Mouse (Mus musculus) forebrain, embryonic 11.5 days (tissue): ENCODE results near the gene Hmcn2. TPM values are rescaled to one million over a fixed set of nuclear protein-coding genes. Genes with fewer than 3 reads are reported as not detected.

Experiments
- ATAC-seq: fragments of 200-750 bp; cut with Nextera tagmentation; replicated peaks from 2 replicates; pipeline ENCODE4 v1.8.0; 2017; ENCODE audit warnings: moderate TSS enrichment; ENCODE audit not compliant: low FRiP score
- DNase-seq: peaks from one replicate; pipeline ENCODE4 v3.0.0-alpha.2; 2017; ENCODE audit warnings: low spot score
- H3K27ac ChIP-seq: fragments of 300-500 bp; sonication (generic); 2 replicates; pipeline ENCODE4 v1.5.1; 2014; ENCODE audit warnings: low read depth, low read length
- H3K27me3 ChIP-seq: fragments of 300-500 bp; sonication (generic); 2 replicates; pipeline ENCODE4 v1.6.1; 2014; ENCODE audit warnings: mild to moderate bottlenecking, low read length, mixed read lengths; ENCODE audit not compliant: control insufficient read depth, insufficient read depth
- H3K36me3 ChIP-seq: fragments of 300-500 bp; sonication (generic); 2 replicates; pipeline ENCODE4 v1.6.1; 2014; ENCODE audit warnings: mild to moderate bottlenecking, low read length, moderate library complexity, mixed read lengths; ENCODE audit not compliant: control insufficient read depth, insufficient read depth
- H3K4me1 ChIP-seq: fragments of 300-500 bp; sonication (generic); replicated peaks from 2 replicates; pipeline ENCODE4 v1.6.1; 2014; ENCODE audit warnings: low read length, mixed read lengths; ENCODE audit not compliant: control insufficient read depth, insufficient read depth
- H3K4me2 ChIP-seq: fragments of 300-500 bp; sonication (generic); 2 replicates; pipeline ENCODE4 v1.6.1; 2014; ENCODE audit warnings: low read depth, mild to moderate bottlenecking, low read length, moderate library complexity, mixed read lengths; ENCODE audit not compliant: severe bottlenecking
- H3K4me3 ChIP-seq: fragments of 300-500 bp; sonication (generic); 2 replicates; pipeline ENCODE4 v1.5.1; 2014; ENCODE audit warnings: low read depth, low read length
- H3K9ac ChIP-seq: fragments of 300-500 bp; sonication (generic); 2 replicates; pipeline ENCODE4 v1.6.1; 2014; ENCODE audit warnings: low read length
- H3K9me3 ChIP-seq: fragments of 300-500 bp; sonication (generic); 2 replicates; pipeline ENCODE4 v1.6.1; 2016; ENCODE audit warnings: low read length, mixed read lengths; ENCODE audit not compliant: control insufficient read depth
- WGBS: fragments of 180-500 bp; shearing (Covaris S2); extraction: QIAGEN DNeasy Blood & Tissue Kit; methylation state at CpG from one replicate; pipeline ENCODE4 v1.1.7; 2014; 5-methylcytosine and 5-hydroxymethylcytosine counted together
- polyA plus RNA-seq: library from polyadenylated mRNA; unstranded; fragments of >200 nt; fragmentation: Nextera tagmentation; extraction: Ambion mirVana; gene quantifications from 2 replicates; pipeline ENCODE4 v1.2.1, GENCODE M21; 2014

Gene Hmcn2
- polyA plus RNA-seq, 1 experiment from 2014 or later = 0.09 TPM

DNA sequence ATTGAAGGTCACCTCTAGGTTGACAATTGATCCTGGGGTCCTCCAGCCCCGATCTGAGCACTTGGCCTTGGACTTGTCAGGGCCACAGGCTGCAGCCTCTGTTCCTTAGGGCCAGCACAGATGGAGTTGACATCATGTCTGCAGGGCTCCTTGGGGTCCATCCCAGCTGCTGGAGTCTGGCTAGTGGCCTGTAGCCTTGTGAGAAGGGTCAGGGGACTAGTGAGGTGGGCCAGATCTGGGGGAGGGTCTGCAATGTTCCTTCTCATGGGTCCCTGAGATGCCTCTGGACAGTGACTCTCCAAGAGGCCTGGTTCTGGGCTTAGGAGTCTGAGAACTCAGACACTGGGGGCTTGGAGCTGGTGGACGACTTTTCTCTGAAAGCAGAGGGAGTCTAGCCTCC, 63.3 kb downstream of the Hmcn2 start:
- Histone ChIP-seq H3K4me1 (no peaks in the 10 kb centered on the region), H3K9me3 (no peaks in the 10 kb centered on the region), H3K27ac (no peak overlapping the region), H3K27me3 (no peaks in the 10 kb centered on the region), H3K9ac (no peak overlapping the region), H3K4me2 (no peak overlapping the region), H3K4me3 (no peak overlapping the region), H3K36me3 (no peaks in the 10 kb centered on the region)
- ATAC-seq (no peak), DNase-seq (no peak)
- WGBS = 79% methylated on average over 2 of the region's 2 CpGs

DNA sequence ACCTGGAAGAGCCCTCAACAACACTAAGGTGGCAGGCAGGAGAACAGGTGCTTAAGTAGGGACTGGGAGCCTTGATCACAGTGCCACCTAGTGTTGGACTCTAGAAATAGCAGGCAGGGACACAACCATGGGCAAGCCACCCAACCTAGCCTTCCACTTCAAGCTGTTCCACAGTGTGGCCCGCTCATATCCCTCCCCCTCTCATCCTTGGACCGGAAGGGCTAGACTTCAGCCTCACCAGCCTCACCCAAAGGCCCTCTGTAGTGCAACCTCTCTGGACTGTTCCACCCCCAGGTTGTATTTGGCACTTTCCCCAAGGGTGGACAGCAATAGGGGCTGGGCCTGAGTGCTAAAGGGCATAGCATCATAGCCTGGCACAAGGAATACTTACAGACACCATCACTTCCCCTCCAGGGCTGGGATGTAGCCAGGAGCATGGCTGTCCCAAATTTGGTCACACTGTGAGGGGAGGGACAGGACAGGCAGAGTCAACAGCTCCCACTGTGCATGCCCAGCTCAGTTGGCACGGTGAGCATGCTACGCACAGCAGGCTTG, 67.2 kb downstream of the Hmcn2 start:
- ATAC-seq (no peak), DNase-seq (peak; percentile 73)
- H3K4me3 ChIP-seq = no peak overlapping the region
- no peak overlapping the region for H3K27ac ChIP-seq
- 57% methylated on average over 4 of the region's 4 CpGs for WGBS
- no peaks in the 10 kb centered on the region for H3K9me3 ChIP-seq
- no peak overlapping the region for H3K4me2 ChIP-seq
- no peak overlapping the region for H3K9ac ChIP-seq
- H3K27me3 ChIP-seq = no peaks in the 10 kb centered on the region
- no peaks in the 10 kb centered on the region for H3K36me3 ChIP-seq
- no peaks in the 10 kb centered on the region for H3K4me1 ChIP-seq

DNA sequence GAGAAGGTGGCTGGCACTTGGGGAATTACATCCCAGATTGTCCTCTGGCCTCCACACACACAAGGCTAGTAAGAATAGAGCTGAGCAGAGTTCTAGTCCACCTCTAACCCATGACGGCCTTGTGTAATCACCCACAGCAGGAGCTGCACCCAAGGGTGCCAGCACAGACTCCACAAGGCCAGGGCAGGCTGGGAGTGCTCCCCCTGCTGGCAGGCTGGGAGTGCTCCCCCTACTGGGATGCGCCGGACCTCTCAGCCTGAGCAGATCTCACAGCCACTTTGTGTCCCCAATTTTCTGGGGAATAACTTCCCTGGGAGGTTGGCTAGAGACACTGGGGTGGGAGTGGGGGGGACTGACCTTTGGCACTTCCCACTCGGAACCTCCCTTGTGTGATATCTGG, 68.7 kb downstream of the Hmcn2 start:
- DNase-seq (peak; percentile 74), ATAC-seq (no peak)
- Histone ChIP-seq H3K27me3 (no peaks in the 10 kb centered on the region), H3K36me3 (no peaks in the 10 kb centered on the region), H3K27ac (no peak overlapping the region), H3K4me2 (no peak overlapping the region), H3K4me1 (no peaks in the 10 kb centered on the region), H3K4me3 (no peak overlapping the region), H3K9me3 (no peaks in the 10 kb centered on the region), H3K9ac (no peak overlapping the region)
- WGBS = 19% methylated on average over 4 of the region's 4 CpGs

DNA sequence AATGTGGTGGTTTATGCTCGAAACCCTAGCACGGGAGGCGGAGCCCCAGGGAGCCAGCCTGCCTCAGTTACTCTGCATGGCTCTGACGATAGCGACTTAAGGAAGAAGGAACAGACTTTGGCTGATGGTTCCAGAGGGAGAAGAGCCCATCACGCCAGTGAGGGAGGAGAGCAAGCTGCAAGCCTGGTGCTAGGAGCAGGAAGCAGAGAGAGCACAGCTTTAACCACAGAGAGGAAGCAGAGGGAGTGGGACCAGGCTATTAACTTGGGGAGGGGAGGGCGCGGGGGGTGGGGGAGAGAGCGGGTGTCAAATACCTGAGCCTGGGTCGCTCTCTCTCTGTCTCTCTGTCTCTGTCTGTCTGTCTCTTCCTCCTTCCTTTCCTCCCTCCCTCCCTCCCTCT, 102.8 kb downstream of the Hmcn2 start:
- Histone ChIP-seq H3K27me3 (no peaks in the 10 kb centered on the region), H3K4me1 (no peaks in the 10 kb centered on the region), H3K9ac (no peak overlapping the region), H3K27ac (no peak overlapping the region), H3K36me3 (no peaks in the 10 kb centered on the region), H3K4me2 (no peak overlapping the region), H3K9me3 (no peaks in the 10 kb centered on the region), H3K4me3 (no peak overlapping the region)
- ATAC-seq (no peak), DNase-seq (no peak)
- WGBS = 81% methylated on average over 10 of the region's 10 CpGs

DNA sequence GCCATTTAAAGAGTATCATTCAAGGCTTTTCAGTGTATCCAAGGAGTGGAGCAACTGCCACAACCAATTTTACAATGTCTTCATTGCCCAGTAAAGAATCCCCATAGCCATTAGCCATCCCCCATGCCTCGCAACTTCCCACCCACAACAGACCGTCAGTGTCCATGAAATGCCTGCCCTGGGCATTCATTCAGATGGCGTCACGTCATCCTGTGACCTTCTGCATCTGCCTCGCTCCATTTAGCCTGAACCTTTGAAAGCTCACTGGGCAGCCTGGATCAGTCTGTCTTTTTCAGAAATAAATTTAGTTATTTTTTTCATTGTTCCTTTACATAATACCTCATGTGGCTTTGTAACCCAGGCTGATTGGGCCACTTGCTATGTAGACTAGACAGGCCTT, 103.8 kb downstream of the Hmcn2 start:
- Histone ChIP-seq H3K4me3 (no peak overlapping the region), H3K9me3 (no peaks in the 10 kb centered on the region), H3K27me3 (no peaks in the 10 kb centered on the region), H3K4me1 (no peaks in the 10 kb centered on the region), H3K9ac (no peak overlapping the region; the same call in 1 of the 2 replicates), H3K27ac (no peak overlapping the region), H3K4me2 (no peak overlapping the region), H3K36me3 (no peaks in the 10 kb centered on the region)
- DNase-seq (no peak), ATAC-seq (no peak)
- WGBS = 89% methylated on average over 5 of the region's 5 CpGs

DNA sequence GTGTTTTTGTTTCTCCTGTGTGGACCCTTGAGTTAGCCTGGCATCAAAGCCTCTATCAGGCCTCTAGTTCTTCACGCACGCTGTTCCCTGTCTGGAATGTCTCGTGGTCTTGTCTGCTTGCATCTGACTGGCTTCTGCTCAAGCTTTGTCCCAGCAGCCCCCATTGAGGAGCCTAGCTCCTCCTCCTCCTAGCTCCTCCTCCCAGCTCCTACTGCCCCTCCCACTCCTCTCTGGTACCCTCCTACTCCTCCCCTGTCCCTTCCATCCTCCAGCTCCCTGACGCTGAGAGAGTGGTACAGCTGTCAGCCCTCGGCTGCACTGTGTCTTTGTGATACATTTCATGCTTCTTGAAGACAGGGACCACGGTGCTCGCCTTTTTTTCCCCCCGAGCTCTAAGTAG, 104.4 kb downstream of the Hmcn2 start:
- Histone ChIP-seq H3K4me3 (no peak overlapping the region), H3K4me1 (no peaks in the 10 kb centered on the region), H3K4me2 (no peak overlapping the region), H3K27ac (no peak overlapping the region), H3K9me3 (no peaks in the 10 kb centered on the region), H3K9ac (peak overlapping the region; percentile 6; the same call in 1 of the 2 replicates), H3K36me3 (no peaks in the 10 kb centered on the region), H3K27me3 (no peaks in the 10 kb centered on the region)
- DNase-seq = peak; percentile 62
- 22% methylated on average over 8 of the region's 8 CpGs for WGBS
- peak; percentile 44; the same call in 1 of the 2 replicates for ATAC-seq

DNA sequence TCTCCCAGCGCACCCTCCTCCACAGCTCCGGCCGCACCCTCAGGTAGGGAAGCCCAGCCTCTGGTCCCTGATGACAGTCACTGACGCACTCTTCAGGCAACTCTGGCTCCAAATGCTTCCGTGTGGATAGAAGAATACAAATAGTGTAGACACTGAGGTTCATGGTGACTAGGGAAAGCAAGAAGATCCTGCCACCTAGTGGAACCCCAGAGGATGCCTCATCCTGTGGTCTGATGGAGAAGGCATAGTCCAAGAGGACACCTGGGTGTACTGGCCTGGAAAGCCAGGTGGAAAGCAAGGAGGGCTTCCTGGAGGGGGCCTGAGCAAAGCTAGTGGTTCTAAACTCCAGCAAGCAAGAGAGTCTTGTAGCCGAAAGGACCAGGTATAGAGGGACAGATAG, 106.7 kb downstream of the Hmcn2 start:
- Histone ChIP-seq H3K4me3 (no peak overlapping the region), H3K27me3 (no peaks in the 10 kb centered on the region), H3K36me3 (no peaks in the 10 kb centered on the region), H3K4me2 (no peak overlapping the region), H3K4me1 (no peaks in the 10 kb centered on the region), H3K9ac (no peak overlapping the region), H3K9me3 (no peaks in the 10 kb centered on the region), H3K27ac (no peak overlapping the region)
- ATAC-seq = no peak
- 83% methylated on average over 6 of the region's 6 CpGs for WGBS
- no peak for DNase-seq

DNA sequence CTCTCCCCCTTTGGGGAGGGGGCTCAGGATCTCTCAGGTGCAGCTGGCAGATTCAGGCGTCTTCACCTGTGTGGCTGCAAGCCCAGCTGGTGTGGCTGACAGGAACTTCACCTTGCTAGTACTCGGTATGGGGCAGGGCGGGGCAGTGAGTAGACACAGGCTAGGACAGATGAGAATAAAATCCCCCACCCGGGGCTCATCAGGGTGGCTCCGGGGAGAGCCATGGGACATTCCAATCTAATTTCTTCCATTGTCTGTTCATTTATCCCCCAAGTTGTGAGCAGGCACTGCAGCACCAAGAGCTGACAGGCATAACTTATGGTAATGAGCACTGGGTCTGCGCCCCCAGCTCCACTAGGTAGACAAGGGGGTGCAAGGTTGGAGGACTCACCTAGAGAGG, 108.4 kb downstream of the Hmcn2 start:
- Histone ChIP-seq H3K4me2 (no peak overlapping the region), H3K27ac (no peak overlapping the region), H3K4me1 (no peaks in the 10 kb centered on the region), H3K9ac (no peak overlapping the region), H3K27me3 (no peaks in the 10 kb centered on the region), H3K9me3 (no peaks in the 10 kb centered on the region), H3K4me3 (no peak overlapping the region), H3K36me3 (no peaks in the 10 kb centered on the region)
- 60% methylated on average over 6 of the region's 6 CpGs for WGBS
- no peak for DNase-seq
- ATAC-seq = no peak

DNA sequence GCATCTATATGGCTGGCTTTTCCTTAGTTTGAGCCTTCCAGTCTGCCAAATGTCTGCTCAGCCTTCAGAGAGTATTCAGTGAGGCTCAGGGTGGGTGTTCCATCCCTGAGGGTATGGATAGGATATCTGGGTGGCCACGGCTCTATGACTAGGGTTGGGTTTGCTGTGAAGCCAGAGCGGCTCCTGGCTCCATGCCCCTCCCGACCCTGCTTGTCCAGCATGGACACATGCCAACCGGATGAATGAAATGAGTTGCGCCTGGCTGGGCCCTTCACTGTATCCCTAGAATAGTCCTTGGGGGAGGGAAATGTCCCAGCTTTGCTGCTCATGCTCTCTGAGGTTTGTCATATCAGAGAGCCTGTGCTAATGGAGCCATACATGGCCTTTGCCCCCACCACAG, 117.3 kb downstream of the Hmcn2 start:
- H3K4me3 ChIP-seq = no peak overlapping the region
- DNase-seq = no peak
- no peaks in the 10 kb centered on the region for H3K4me1 ChIP-seq
- ATAC-seq = no peak
- H3K27me3 ChIP-seq = no peaks in the 10 kb centered on the region
- H3K9ac ChIP-seq = no peak overlapping the region
- WGBS = 90% methylated on average over 5 of the region's 5 CpGs
- H3K27ac ChIP-seq = no peak overlapping the region
- no peak overlapping the region for H3K4me2 ChIP-seq
- H3K9me3 ChIP-seq = no peaks in the 10 kb centered on the region
- H3K36me3 ChIP-seq = no peaks in the 10 kb centered on the region
